Mouse (Mus musculus) embryonic facial prominence, embryonic 11.5 days (tissue): ENCODE measurements around the gene Trim46. TPM values are rescaled to one million over a fixed set of nuclear protein-coding genes. Genes with fewer than 3 reads are reported as not detected.

Experiments
- ATAC-seq: fragments of 200-750 bp; cut with Nextera tagmentation; replicated peaks from 2 replicates; pipeline ENCODE4 v1.8.0; 2017; ENCODE audit warnings: low read depth; ENCODE audit not compliant: insufficient number of reproducible peaks, low FRiP score, low TSS enrichment
- DNase-seq: peaks from one replicate; pipeline ENCODE4 v3.0.0-alpha.2; 2015; ENCODE audit warnings: low spot score
- H3K27ac ChIP-seq: fragments of 300-500 bp; sonication (generic); replicated peaks from 2 replicates; pipeline ENCODE4 v1.5.1; 2014; ENCODE audit warnings: mild to moderate bottlenecking, low read depth, low read length, control low read depth
- H3K27me3 ChIP-seq: fragments of 300-500 bp; sonication (generic); 2 replicates; pipeline ENCODE4 v1.6.1; 2014; ENCODE audit warnings: mild to moderate bottlenecking, low read length, moderate library complexity, mixed read lengths; ENCODE audit not compliant: control insufficient read depth, insufficient read depth
- H3K36me3 ChIP-seq: fragments of 300-500 bp; sonication (generic); replicated peaks from 2 replicates; pipeline ENCODE4 v1.6.1; 2014; ENCODE audit warnings: low read depth, mild to moderate bottlenecking, low read length, moderate library complexity, mixed read lengths; ENCODE audit not compliant: control insufficient read depth, insufficient read depth
- H3K4me1 ChIP-seq: fragments of 300-500 bp; sonication (generic); 2 replicates; pipeline ENCODE4 v1.6.1; 2014; ENCODE audit warnings: low read length, mixed read lengths; ENCODE audit not compliant: control insufficient read depth, insufficient read depth
- H3K4me2 ChIP-seq: fragments of 300-500 bp; sonication (generic); 2 replicates; pipeline ENCODE4 v1.6.1; 2014; ENCODE audit warnings: low read depth, mild to moderate bottlenecking, control low read depth, low read length, moderate library complexity
- H3K4me3 ChIP-seq: fragments of 300-500 bp; sonication (generic); 2 replicates; pipeline ENCODE4 v1.5.1; 2014; ENCODE audit warnings: low read depth, low read length, control low read depth
- H3K9ac ChIP-seq: fragments of 300-500 bp; sonication (generic); replicated peaks from 2 replicates; pipeline ENCODE4 v1.6.1; 2014; ENCODE audit warnings: mild to moderate bottlenecking, control low read depth, low read length
- H3K9me3 ChIP-seq: fragments of 300-500 bp; sonication (generic); replicated peaks from 2 replicates; pipeline ENCODE4 v1.6.1; 2016; ENCODE audit warnings: mild to moderate bottlenecking, low read length, inconsistent platforms, mixed read lengths; ENCODE audit not compliant: control insufficient read depth
- WGBS: fragments of 180-500 bp; shearing (Covaris S2); extraction: QIAGEN DNeasy Blood & Tissue Kit; methylation state at CpG from one replicate; pipeline ENCODE4 v1.1.7; 2014; 5-methylcytosine and 5-hydroxymethylcytosine counted together
- polyA plus RNA-seq: library from polyadenylated mRNA; unstranded; fragments of >200 nt; fragmentation: Nextera tagmentation; extraction: Ambion mirVana; gene quantifications from 2 replicates; pipeline ENCODE4 v1.2.1, GENCODE M21; 2014

Gene Trim46
- polyA plus RNA-seq, 1 experiment from 2014 or later = 3.0 TPM

DNA sequence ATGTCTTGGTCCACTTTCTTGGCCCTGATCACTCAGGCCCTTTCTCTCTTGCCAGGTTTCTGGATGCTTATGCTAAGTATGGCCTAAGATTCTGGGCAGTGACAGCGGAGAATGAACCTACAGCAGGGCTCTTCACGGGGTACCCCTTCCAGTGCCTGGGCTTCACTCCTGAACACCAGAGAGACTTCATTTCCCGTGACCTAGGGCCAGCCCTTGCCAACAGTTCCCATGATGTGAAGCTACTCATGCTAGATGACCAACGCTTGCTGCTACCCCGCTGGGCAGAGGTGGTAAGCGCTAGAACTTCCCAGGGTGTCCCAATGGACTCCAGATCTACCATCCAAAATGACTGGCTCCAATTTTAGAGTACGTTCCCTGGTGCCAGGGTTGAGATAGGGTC, 40.0 kb downstream of the Trim46 start:
- Histone ChIP-seq H3K9me3 (no peaks in the 10 kb centered on the region), H3K4me2 (no peak overlapping the region), H3K27ac (no peak overlapping the region), H3K9ac (no peak overlapping the region), H3K4me3 (no peak overlapping the region), H3K27me3 (no peaks in the 10 kb centered on the region), H3K36me3 (peaks cover 6% of the 10 kb centered on the region), H3K4me1 (no peaks in the 10 kb centered on the region)
- ATAC-seq (no peak), DNase-seq (no peak)
- 96% methylated on average over 7 of the region's 7 CpGs for WGBS

DNA sequence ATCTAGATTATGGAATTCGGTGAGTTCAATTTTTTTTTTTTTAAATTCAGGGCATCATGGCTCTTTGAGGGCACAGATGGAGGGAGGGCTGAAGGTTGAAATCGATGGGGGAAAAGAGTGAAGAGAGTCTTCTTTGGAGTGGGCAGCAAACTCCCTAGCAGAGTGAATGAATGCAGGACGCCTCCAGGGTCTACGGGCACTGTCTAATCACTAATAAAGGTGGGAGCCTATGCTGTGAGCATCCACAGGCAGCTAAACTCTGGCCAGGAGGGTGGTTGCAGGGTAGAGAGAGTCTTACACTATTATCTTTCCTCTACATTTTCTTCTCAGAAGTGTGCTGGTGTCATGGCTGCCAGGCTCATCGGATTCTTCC, 43.0 kb downstream of the Trim46 start:
- H3K36me3 ChIP-seq = peaks cover 6% of the 10 kb centered on the region
- no peak for ATAC-seq
- DNase-seq = no peak
- H3K4me1 ChIP-seq = no peaks in the 10 kb centered on the region
- H3K4me3 ChIP-seq = peak overlapping the region; percentile 49
- H3K27me3 ChIP-seq = no peaks in the 10 kb centered on the region
- no peaks in the 10 kb centered on the region for H3K9me3 ChIP-seq
- no peak overlapping the region for H3K27ac ChIP-seq
- peak overlapping the region; percentile 47 for H3K4me2 ChIP-seq
- H3K9ac ChIP-seq = peak overlapping the region; percentile 42
- 47% methylated on average over 5 of the region's 5 CpGs for WGBS

DNA sequence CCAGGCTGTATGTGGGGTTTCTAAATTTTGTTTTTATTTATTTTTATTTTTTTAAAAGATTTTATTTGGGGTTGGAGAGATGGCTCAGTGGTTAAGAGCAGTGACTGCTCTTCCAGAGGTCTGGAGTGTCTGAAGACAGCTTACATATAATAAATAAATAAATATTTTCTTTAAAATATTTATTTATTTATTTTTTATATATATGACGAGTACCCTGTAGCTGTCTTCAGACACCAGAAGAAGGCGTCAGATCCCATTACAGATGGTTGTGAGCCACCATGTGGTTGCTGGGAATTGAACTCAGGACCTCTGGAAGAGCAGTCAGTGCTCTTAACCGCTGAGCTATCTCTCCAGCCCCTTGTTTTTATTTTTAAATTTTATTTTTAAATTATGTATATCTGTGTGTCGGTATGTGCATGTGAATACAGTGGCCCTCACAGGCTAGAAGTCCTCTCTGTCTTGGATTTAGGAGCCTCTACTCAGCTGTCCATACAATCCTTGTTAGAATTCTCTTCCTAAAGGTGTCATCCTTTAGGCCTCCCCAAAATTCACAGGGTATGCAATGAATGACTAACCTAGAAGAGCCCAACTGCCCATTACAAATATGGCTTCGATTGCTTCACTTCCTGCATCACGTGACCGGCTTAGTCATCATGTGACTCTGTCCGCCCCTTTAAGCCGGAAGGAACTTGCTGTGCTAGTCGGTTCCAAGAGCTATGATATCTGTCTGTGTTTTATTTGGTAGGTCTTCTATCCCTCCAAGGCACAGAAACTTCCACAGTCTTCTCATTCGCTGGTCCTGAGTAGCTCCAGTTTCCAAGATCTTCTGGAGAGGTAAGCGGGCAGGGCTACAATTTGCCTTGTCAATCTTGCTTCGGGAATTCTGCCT, 43.6 kb downstream of the Trim46 start, which contains the start of gene Gba:
Gene Gba, plus strand, starts transcription at position 676 of the 889 bp plus-strand sequence.
- ATAC-seq (peak; percentile 63), DNase-seq (peak; percentile 98)
- H3K27ac ChIP-seq = no peak within 1 kb of the TSS
- H3K4me2 ChIP-seq = peak within 1 kb of the TSS; percentile 47
- H3K27me3 ChIP-seq = no peaks in the 10 kb centered on the region
- peaks cover 6% of the 10 kb centered on the region for H3K36me3 ChIP-seq
- H3K4me1 ChIP-seq = no peaks in the 10 kb centered on the region
- H3K9me3 ChIP-seq = no peaks in the 10 kb centered on the region
- peak within 1 kb of the TSS; percentile 42 for H3K9ac ChIP-seq
- H3K4me3 ChIP-seq = peak within 1 kb of the TSS; percentile 49
- 26% methylated on average over 13 of the region's 13 CpGs for WGBS

DNA sequence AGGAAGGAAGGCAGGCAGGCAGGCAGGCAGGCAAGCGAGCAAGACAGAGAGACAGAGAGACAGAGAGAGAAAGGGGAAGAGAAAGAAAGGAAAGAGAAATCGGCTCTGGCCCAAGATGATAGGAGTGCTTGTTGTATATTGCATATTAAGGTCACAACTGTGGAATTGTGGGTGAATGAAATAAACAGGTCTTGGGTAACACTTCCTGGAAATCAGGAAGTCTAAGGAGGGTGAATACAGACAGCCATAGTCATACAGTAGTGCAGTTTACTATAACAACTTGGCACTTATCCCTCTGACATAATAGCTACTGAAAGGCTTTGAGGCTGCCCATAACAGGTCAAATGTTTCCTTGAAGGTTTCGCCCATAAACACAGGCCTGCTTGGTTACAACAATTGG, 46.3 kb downstream of the Trim46 start:
- DNase-seq (no peak), ATAC-seq (no peak)
- Histone ChIP-seq H3K9me3 (no peaks in the 10 kb centered on the region), H3K4me1 (0 out of 2 replicates have a peak, but pooled peaks cover 2% of the 10 kb centered on the region), H3K4me3 (no peak overlapping the region), H3K27me3 (no peaks in the 10 kb centered on the region), H3K36me3 (no peaks in the 10 kb centered on the region), H3K9ac (no peak overlapping the region), H3K27ac (no peak overlapping the region), H3K4me2 (no peak overlapping the region)
- WGBS = 81% methylated on average over 3 of the region's 3 CpGs

DNA sequence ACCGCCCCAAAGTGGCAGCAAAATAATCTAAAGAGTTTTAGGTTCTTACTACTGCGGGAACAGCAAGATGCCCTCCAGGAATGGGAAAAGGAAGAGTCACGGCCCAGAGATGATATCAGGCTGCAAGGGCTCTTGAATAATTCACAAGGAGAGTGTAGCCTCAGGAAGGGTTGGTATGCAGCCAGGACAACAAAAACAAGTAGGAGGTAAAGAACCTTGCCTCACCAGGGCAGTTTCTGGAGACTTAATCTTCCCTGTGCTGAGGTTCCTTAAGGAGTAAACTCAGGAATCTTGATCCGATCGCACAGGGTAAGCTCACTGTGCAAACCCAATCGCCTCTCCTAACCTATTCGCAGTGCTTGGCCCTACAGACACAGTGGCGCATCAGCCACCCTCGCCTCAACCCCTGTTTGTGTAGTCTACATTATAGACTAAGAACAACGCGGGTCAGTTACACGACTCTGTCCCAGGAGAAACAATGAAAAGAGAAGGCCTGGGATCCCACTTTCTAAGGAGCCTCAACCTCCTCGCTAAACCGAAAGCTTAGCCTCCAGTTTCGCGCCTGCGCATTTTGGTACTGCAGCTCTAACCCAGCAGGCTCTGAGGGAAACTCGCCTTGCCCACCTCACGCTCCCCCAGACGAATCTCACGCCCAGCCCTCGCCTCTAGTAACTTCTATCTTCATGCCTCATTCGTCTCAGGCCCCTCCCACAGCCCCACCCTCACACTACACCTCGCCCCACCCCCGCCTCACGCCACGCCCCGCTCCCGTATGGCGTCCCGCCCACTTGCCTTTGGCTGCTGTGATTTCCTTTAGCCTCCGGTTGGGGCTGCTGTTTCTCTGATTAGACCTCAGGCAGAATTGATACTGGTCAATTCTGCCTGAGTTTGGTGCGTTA, 49.9 kb downstream of the Trim46 start:
- H3K27ac ChIP-seq = peak overlapping the region; percentile 78; the same call in 1 of the 2 replicates
- peak overlapping the region; percentile 33 for H3K4me3 ChIP-seq
- H3K4me2 ChIP-seq = peak overlapping the region; percentile 59
- peak; percentile 94 for DNase-seq
- H3K9ac ChIP-seq = peak overlapping the region; percentile 69
- WGBS = 7% methylated on average over 33 of the region's 33 CpGs
- no peaks in the 10 kb centered on the region for H3K36me3 ChIP-seq
- no peaks in the 10 kb centered on the region for H3K9me3 ChIP-seq
- H3K4me1 ChIP-seq = 0 out of 2 replicates have a peak, but pooled peaks cover 2% of the 10 kb centered on the region
- no peaks in the 10 kb centered on the region for H3K27me3 ChIP-seq
- ATAC-seq = peak; percentile 89

DNA sequence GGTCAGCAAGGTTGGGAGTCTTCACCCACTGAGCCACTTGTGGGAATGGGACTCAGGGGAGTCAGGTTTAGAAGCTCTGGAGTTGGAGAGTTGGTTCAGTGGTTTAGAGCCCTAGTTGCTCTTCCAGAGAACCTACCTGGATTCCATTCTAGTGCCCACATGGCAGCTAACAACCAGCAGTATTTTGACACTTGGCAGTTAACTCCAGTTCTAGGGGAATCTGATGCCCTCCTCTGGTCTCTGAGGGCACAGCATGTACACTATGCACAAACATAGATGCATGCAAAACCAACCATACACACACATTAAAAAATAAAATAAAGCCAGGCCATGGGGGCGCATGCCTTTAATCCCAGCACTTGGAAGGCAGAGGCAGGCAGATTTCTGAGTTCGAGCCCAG, 52.3 kb downstream of the Trim46 start:
- WGBS = 87% methylated on average over 2 of the region's 2 CpGs

DNA sequence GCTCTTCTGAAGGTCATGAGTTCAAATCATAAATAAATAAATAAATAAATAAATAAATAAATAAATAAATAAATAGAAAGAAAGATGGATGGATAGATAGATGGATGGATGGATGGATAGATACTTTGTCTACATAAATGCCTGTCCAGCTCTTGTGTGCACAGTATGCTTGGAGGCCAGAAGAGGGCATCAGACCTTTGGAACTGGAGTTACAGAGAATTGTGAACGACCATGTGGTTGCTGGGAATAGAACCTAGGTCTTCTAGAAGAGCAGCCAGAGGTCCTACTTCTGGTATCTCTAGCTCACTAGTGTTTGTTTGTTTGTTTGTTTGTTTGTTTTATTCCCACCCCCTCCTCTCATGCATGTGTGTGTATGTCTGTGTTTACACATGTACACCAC, 52.8 kb downstream of the Trim46 start:
- H3K27me3 ChIP-seq = no peaks in the 10 kb centered on the region
- no peak overlapping the region for H3K4me3 ChIP-seq
- WGBS = 74% methylated on average over 1 of the region's 1 CpGs
- no peak overlapping the region for H3K9ac ChIP-seq
- ATAC-seq (no peak), DNase-seq (no peak)
- no peak overlapping the region for H3K4me2 ChIP-seq
- H3K4me1 ChIP-seq = 0 out of 2 replicates have a peak, but pooled peaks cover 2% of the 10 kb centered on the region
- no peaks in the 10 kb centered on the region for H3K9me3 ChIP-seq
- H3K36me3 ChIP-seq = no peaks in the 10 kb centered on the region
- H3K27ac ChIP-seq = no peak overlapping the region

More for the DNA sequence above, 52.3 kb downstream of the Trim46 start:
- DNase-seq = no peak
- Histone ChIP-seq H3K27ac (no peak overlapping the region), H3K27me3 (no peaks in the 10 kb centered on the region), H3K36me3 (no peaks in the 10 kb centered on the region), H3K4me2 (no peak overlapping the region), H3K4me1 (0 out of 2 replicates have a peak, but pooled peaks cover 2% of the 10 kb centered on the region), H3K4me3 (no peak overlapping the region), H3K9me3 (no peaks in the 10 kb centered on the region), H3K9ac (no peak overlapping the region)
- no peak for ATAC-seq
